Mouse (Mus musculus) heart, embryonic 11.5 days (tissue): Measurements from ENCODE around the gene Tmem167b. TPM values are rescaled to one million over a fixed set of nuclear protein-coding genes. Genes with fewer than 3 reads are reported as not detected.

Experiments used
- ATAC-seq: fragments of 200-750 bp; cut with Nextera tagmentation; replicated peaks from 2 replicates; pipeline ENCODE4 v1.8.0; 2017; ENCODE audit warnings: moderate library complexity; ENCODE audit not compliant: insufficient number of reproducible peaks, low FRiP score, low TSS enrichment
- H3K27ac ChIP-seq: fragments of 300-500 bp; sonication (generic); 2 replicates; pipeline ENCODE4 v1.5.1; 2014; ENCODE audit warnings: mild to moderate bottlenecking, low read depth, low read length
- H3K27me3 ChIP-seq: fragments of 300-500 bp; sonication (generic); 2 replicates; pipeline ENCODE4 v1.6.1; 2014; ENCODE audit warnings: mild to moderate bottlenecking, low read length, mixed read lengths; ENCODE audit not compliant: control insufficient read depth, insufficient read depth
- H3K36me3 ChIP-seq: fragments of 300-500 bp; sonication (generic); 2 replicates; pipeline ENCODE4 v1.6.1; 2014; ENCODE audit warnings: mild to moderate bottlenecking, low read length, moderate library complexity, mixed read lengths; ENCODE audit not compliant: control insufficient read depth, insufficient read depth
- H3K4me1 ChIP-seq: fragments of 300-500 bp; sonication (generic); 2 replicates; pipeline ENCODE4 v1.6.1; 2014; ENCODE audit warnings: low read length; ENCODE audit not compliant: control insufficient read depth, insufficient read depth
- H3K4me2 ChIP-seq: fragments of 300-500 bp; sonication (generic); 2 replicates; pipeline ENCODE4 v1.6.1; 2014; ENCODE audit warnings: mild to moderate bottlenecking, moderate library complexity
- H3K4me3 ChIP-seq: fragments of 300-500 bp; sonication (generic); 2 replicates; pipeline ENCODE4 v1.5.1; 2014; ENCODE audit warnings: low read depth, low read length
- H3K9ac ChIP-seq: fragments of 300-500 bp; sonication (generic); 2 replicates; pipeline ENCODE4 v1.6.1; 2014; ENCODE audit warnings: mild to moderate bottlenecking, low read depth, low read length, moderate library complexity
- H3K9me3 ChIP-seq: fragments of 300-500 bp; sonication (generic); replicated peaks from 2 replicates; pipeline ENCODE4 v1.6.1; 2016; ENCODE audit warnings: low read length; ENCODE audit not compliant: control insufficient read depth
- WGBS: fragments of 180-500 bp; shearing (Covaris S2); extraction: QIAGEN DNeasy Blood & Tissue Kit; methylation state at CpG from one replicate; pipeline ENCODE4 v1.1.7; 2014; ENCODE audit not compliant: insufficient replicate concordance; 5-methylcytosine and 5-hydroxymethylcytosine counted together
- polyA plus RNA-seq: library from polyadenylated mRNA; unstranded; fragments of >200 nt; fragmentation: Nextera tagmentation; extraction: Ambion mirVana; gene quantifications from 2 replicates; pipeline ENCODE4 v1.2.1, GENCODE M21; 2014

Tmem167b gene
- polyA plus RNA-seq = 31.7 and 34.6 TPM in 2 replicates

DNA sequence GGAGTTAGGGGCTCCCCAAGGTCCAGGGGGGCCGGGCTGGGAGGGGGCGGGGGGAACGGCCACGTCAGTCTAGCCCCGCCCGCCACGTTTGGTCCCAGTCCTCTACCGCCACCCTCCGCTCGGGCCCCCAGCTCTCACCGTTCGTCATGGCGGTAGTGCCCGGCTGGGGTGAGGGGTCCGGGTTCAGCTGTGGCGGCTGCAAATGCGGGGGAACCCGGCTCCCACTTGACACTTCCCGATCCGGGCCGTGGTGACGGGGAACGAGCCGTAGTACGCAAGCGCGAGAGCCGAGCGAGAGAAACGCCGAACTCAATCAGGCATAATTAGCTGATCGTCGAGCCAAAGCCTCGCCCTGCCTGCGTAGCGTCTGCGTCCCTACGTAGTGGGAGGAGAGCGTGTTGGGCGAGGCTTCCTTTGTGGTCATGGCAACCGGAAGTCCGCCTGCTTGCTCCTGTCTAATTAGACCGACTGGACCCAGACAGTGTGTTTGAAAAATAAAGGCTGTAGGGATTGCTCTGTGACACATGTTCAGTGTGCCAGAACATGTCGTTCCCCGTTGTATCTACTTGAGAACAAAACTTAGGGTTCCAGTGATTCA, at the start of gene Tmem167b:
Gene Tmem167b, minus strand, starts transcription at position 334 of the 598 bp plus-strand sequence.
- peak; percentile 92 for ATAC-seq
- peak within 1 kb of the TSS; percentile 87 for H3K9ac ChIP-seq
- H3K36me3 ChIP-seq = peaks cover 12% of the 10 kb centered on the region; the same call in 1 of the 2 replicates
- H3K27me3 ChIP-seq = no peaks in the 10 kb centered on the region
- H3K27ac ChIP-seq = peak within 1 kb of the TSS; percentile 84
- H3K4me1 ChIP-seq = peaks cover 7% of the 10 kb centered on the region
- H3K4me2 ChIP-seq = peak within 1 kb of the TSS; percentile 89
- peak within 1 kb of the TSS; percentile 91 for H3K4me3 ChIP-seq
- WGBS = under 1% methylated on average over 45 of the region's 45 CpGs
- no peaks in the 10 kb centered on the region for H3K9me3 ChIP-seq

DNA sequence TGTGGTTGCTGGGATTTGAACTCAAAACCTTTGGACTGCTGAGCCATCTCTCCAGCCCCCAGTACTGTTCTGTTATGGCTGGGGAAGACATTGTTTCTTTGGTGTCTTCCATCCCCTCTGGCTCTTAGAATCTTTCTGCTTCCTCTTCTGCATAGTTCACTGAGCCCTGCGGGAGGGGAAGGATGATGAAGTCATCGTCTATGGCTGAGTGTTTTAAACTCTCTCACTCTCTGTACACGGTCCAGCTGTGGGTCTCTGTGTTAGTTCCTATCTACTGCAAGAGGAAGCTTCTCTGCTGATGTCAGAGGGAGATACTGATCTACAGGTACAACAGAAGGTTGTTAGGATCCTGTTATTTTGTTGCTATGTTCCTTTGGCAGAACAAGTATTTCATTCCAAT, 46.6 kb upstream of the Tmem167b start:
- no peak overlapping the region for H3K9ac ChIP-seq
- no peak for ATAC-seq
- no peaks in the 10 kb centered on the region for H3K36me3 ChIP-seq
- H3K27ac ChIP-seq = no peak overlapping the region
- H3K4me2 ChIP-seq = no peak overlapping the region
- H3K4me3 ChIP-seq = no peak overlapping the region
- 60% methylated on average over 3 of the region's 3 CpGs for WGBS
- no peaks in the 10 kb centered on the region for H3K9me3 ChIP-seq
- no peaks in the 10 kb centered on the region for H3K4me1 ChIP-seq
- H3K27me3 ChIP-seq = no peaks in the 10 kb centered on the region

DNA sequence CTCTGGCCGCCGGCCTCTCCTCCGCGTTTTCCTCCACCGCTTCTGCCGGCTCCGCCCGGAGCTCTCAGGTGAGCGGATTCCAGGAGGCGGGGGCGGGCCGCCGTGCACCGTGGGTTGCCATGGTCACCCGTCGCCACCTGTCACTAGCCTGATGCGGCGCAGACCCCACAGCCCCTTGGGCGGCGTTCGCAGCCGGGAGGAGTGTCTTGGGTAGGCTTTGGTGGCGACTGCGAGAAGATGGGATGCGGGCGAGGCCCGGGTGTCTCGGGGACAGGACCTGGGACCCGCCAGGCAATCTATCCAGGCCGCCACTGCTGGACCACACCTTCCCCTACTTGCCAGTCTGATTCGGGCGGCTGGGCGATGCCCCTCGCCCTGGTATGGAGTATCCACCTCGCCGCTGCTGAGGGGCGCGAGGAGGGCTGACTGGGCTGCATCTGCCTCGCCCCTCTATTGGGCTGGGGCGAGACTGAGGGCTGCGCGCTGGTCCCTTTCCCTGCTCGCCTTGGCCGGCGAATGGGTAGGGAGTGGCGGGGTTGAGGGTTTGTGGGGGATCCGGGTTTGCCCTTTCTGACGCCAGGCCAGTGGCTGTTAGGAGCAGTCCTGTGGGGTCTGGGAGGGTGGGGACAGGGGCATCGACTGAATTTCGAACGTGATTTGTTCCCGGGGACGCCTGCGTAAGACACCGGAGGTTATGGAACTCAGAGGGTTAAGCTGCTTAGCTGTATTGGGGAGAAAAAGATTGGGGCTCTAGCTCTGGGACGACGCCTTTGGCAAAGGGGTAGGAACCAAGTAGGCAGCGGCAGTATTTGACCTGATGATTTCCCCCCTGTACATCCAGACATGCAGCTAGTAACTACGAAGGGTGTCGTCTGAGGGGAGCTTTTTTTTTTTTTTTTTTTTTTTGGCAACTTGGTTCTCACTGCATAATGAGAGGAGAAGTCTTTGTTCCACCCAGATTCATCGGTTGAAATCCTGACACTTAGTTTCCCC, 29.6 kb upstream of the Tmem167b start:
- WGBS = under 1% methylated on average over 57 of the region's 61 CpGs
- H3K36me3 ChIP-seq = no peaks in the 10 kb centered on the region
- no peaks in the 10 kb centered on the region for H3K4me1 ChIP-seq
- peak overlapping the region; percentile 96 for H3K4me2 ChIP-seq
- H3K4me3 ChIP-seq = peak overlapping the region; percentile 96
- peak overlapping the region; percentile 62 for H3K27ac ChIP-seq
- peak; percentile 68 for ATAC-seq
- no peaks in the 10 kb centered on the region for H3K27me3 ChIP-seq
- H3K9me3 ChIP-seq = no peaks in the 10 kb centered on the region
- peak overlapping the region; percentile 81 for H3K9ac ChIP-seq

DNA sequence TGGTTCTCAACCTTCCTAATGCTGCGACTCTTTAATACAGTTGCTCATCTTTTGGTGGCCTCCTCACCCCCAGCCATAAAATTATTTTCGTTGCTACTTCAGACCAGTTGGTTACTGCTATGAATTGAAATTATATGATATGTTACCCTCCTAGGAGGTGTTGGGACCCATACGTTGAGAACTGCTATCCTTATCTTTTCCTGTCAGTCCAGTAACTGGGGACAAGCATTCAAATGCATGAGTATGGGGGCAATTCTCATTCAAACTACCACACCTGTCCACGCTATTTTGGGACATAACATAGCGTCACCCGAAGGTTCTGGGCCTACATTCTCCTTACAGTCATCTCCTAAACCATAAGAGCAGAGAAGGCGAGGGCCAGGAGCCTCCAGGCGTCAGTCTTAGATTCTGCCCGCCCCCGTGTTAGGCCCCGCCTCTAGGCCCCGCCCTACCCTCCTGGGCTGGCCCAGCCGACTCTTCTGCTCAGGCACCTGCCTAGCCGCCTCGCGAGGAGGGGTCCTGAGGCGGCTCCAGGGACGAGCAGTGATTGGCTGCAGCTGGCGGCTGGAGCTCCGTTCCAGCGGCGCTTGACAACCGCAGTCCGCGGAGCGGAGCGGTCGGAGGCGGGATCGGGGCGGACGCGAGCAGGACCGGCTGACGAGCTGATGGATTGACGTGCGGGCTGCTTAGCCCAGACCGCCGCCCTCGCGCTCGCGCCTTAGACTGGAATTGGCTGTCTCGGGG, 28.7 kb upstream of the Tmem167b start, which contains the start of gene Wdr47:
Gene Wdr47, plus strand, starts transcription at position 494 of the 744 bp plus-strand sequence.
- Histone ChIP-seq H3K9ac (peak within 1 kb of the TSS; percentile 81), H3K27ac (peak within 1 kb of the TSS; percentile 62), H3K27me3 (no peaks in the 10 kb centered on the region), H3K4me2 (peak within 1 kb of the TSS; percentile 96), H3K9me3 (no peaks in the 10 kb centered on the region), H3K4me3 (peak within 1 kb of the TSS; percentile 96), H3K36me3 (no peaks in the 10 kb centered on the region), H3K4me1 (no peaks in the 10 kb centered on the region)
- peak; percentile 100 for ATAC-seq
- WGBS = 3% methylated on average over 43 of the region's 44 CpGs

DNA sequence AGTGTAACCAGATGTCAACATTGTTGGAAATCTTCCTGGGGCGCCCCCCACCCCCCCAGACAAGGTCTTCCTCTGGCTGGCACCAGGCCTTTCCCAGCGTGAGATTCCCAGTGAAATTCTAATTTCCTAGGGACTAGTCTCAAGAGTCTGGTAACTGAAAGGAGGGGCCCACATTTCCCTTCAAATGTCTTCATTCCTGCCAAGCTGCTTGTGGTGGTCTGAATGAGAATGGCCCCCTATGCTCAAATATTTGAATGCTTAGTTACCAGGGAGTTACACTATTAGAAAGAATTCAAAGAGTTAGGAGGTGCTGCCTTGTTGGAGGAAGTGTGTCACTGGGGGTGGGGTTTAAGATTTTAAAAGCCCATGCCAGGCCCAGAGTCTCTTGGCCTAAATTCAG, 26.2 kb upstream of the Tmem167b start:
- Histone ChIP-seq H3K27me3 (no peaks in the 10 kb centered on the region), H3K4me1 (no peaks in the 10 kb centered on the region), H3K9me3 (no peaks in the 10 kb centered on the region), H3K9ac (no peak overlapping the region), H3K27ac (no peak overlapping the region), H3K4me3 (no peak overlapping the region), H3K4me2 (no peak overlapping the region), H3K36me3 (no peaks in the 10 kb centered on the region)
- ATAC-seq = no peak
- 54% methylated on average over 2 of the region's 2 CpGs for WGBS

DNA sequence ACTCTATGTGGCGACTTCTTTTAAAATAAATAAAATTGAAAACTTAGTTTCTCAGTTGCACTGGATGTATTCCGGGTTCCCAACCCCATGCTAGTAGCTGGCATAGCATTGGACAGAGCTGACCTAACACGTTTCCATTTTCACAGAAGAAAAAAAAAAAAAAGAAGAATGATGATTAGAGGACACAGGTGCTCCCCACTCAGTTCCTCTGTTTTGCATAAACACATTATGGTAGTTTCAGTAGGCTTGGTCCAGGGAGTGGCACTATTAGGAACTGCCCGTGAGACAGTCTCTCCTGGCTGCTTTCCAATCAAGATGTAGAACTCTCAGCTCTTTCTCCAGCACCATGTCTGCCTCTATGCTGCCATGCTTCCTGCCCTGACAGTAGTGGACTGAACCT, 22.3 kb upstream of the Tmem167b start:
- no peak overlapping the region for H3K9ac ChIP-seq
- H3K4me2 ChIP-seq = no peak overlapping the region
- H3K4me1 ChIP-seq = no peaks in the 10 kb centered on the region
- WGBS = 77% methylated on average over 4 of the region's 4 CpGs
- H3K27ac ChIP-seq = no peak overlapping the region
- H3K36me3 ChIP-seq = no peaks in the 10 kb centered on the region
- no peak overlapping the region for H3K4me3 ChIP-seq
- H3K27me3 ChIP-seq = no peaks in the 10 kb centered on the region
- ATAC-seq = no peak
- H3K9me3 ChIP-seq = no peaks in the 10 kb centered on the region

DNA sequence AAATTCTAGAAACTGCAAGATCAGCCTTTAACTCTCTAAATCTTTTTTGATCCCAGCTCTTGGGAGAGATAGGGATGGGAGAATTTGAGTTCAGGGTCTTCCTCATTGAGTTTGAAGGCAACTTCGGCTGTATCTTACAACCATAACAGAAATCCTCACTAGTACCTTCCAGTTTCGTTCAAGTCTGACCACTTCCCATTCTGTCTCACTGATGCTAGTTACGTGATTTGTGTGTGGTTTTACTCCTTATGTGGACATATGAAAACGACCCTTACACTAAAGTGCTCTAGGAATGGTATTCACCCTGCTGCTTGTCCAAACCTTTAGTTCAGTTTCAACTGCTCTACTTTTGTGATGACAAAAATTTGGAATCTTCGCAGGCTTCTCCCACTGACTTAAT, 11.8 kb upstream of the Tmem167b start:
- no peak for ATAC-seq
- 80% methylated on average over 5 of the region's 5 CpGs for whole genome bisulfite sequencing
- no peak overlapping the region for H3K4me3 ChIP-seq
- H3K4me1 ChIP-seq = peaks cover 8% of the 10 kb centered on the region
- H3K4me2 ChIP-seq = no peak overlapping the region
- no peaks in the 10 kb centered on the region for H3K9me3 ChIP-seq
- H3K27ac ChIP-seq = no peak overlapping the region
- H3K9ac ChIP-seq = no peak overlapping the region
- H3K36me3 ChIP-seq = peaks cover 5% of the 10 kb centered on the region; the same call in 1 of the 2 replicates
- 0 out of 2 replicates have a peak, but pooled peaks cover 2% of the 10 kb centered on the region for H3K27me3 ChIP-seq
